Mouse (Mus musculus): ENCODE measurements around the gene Lgr6. TPM values are rescaled to one million over a fixed set of nuclear protein-coding genes. Genes with fewer than 3 reads are reported as not detected.

The Lgr6 gene
- total and polyA plus RNA-seq, 3 experiments: 12.2 to 21.5 (median 14.4) TPM

DNA sequence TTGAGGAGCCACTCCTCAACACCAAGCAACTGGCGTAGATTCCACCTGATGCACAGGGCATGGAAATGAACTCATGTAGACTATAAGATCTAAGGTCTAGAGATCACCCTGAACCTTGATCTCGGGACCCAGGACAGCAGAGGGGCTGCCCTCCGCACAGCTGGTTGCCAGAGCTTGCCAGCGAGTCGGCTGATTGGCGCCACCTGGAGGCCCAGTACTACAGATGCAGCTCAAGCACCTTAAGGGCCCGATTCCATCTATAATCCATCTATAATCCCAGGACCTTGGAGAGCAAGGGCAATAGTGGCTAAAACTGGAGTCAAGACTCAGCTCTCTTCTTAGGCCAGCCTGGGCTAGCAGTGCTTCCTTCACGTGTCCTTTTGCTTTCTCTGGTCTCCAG lies 875 bp upstream of the Lgr6 start:
- TF ChIP-seq POLR2A (IDR thresholded peaks at IDR 0.05; ENCODE audit: insufficient read depth, low read depth, low read length) (no peak), CTCF (IDR thresholded peaks at IDR 0.05) (peak; percentile 90), EP300 (IDR thresholded peaks at IDR 0.05; ENCODE audit: insufficient read depth, low read depth, low read length) (0 out of 2 replicates have a peak, but pooled peaks have one; percentile 35)
- 5% methylated on average over 8 of the region's 8 CpGs for WGBS
- intact Hi-C loops (cut with DNase I): loop anchor here (2.0 to 5.0 kb wide), 2 partner anchors 75 to 134 kb away; no protein-coding TSS in a partner anchor
- H3K9ac ChIP-seq (ENCODE audit: low read depth, low read length): no peak overlapping the region
- DNase-seq: peak; percentile 74 to 78
- no peaks in the 10 kb centered on the region for H3K79me2 ChIP-seq (replicated peaks; ENCODE audit: control insufficient read depth, insufficient read depth, low read length)
- H3K4me1 ChIP-seq (ENCODE audit: control insufficient read depth, insufficient read depth, low read length): peaks cover 1% of the 10 kb centered on the region
- H3K27ac ChIP-seq: no peak overlapping the region
- no peak overlapping the region for H3K4me3 ChIP-seq
- H3K27me3 ChIP-seq (ENCODE audit: control insufficient read depth, insufficient read depth, low read length): no peaks in the 10 kb centered on the region
- H3K36me3 ChIP-seq (ENCODE audit: control insufficient read depth, insufficient read depth, low read length): no peaks in the 10 kb centered on the region

DNA sequence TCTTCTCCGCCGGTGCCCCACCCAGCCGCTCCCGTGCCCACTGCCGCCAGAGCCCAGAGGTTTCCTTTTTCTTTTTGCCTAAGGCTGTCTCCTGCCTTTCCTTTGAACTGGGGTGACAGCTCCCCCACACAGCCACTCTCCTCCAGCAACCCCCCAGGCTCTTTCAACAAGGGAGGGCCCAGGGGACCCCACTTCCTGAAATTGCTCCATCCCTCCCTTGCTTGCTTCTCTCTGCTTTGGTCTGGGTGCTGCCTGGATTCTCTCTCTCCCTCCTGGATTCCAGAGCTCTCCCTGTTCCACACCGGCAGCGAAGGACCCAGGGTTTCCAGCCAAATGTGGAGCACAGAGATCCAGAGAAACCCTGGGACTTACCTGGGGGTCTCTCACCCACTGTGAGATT lies 4.7 kb downstream of the Lgr6 start:
- Histone ChIP-seq H3K27ac (no peak overlapping the region), H3K79me2 (replicated peaks; ENCODE audit: control insufficient read depth, insufficient read depth, low read length) (no peaks in the 10 kb centered on the region), H3K27me3 (ENCODE audit: control insufficient read depth, insufficient read depth, low read length) (no peaks in the 10 kb centered on the region), H3K4me3 (no peak overlapping the region), H3K9ac (ENCODE audit: low read depth, low read length) (no peak overlapping the region), H3K36me3 (ENCODE audit: control insufficient read depth, insufficient read depth, low read length) (no peaks in the 10 kb centered on the region), H3K4me1 (ENCODE audit: control insufficient read depth, insufficient read depth, low read length) (peaks cover 5% of the 10 kb centered on the region; the same call in 1 of the 2 replicates)
- intact Hi-C loops (cut with DNase I): no loop called here
- 54% methylated on average over 7 of the region's 7 CpGs for WGBS
- no peak for DNase-seq
- no peak for TF ChIP-seq EP300 (IDR thresholded peaks at IDR 0.05; ENCODE audit: insufficient read depth, low read depth, low read length)
- TF ChIP-seq POLR2A (IDR thresholded peaks at IDR 0.05; ENCODE audit: insufficient read depth, low read depth, low read length): no peak
- no peak for TF ChIP-seq CTCF (IDR thresholded peaks at IDR 0.05)

DNA sequence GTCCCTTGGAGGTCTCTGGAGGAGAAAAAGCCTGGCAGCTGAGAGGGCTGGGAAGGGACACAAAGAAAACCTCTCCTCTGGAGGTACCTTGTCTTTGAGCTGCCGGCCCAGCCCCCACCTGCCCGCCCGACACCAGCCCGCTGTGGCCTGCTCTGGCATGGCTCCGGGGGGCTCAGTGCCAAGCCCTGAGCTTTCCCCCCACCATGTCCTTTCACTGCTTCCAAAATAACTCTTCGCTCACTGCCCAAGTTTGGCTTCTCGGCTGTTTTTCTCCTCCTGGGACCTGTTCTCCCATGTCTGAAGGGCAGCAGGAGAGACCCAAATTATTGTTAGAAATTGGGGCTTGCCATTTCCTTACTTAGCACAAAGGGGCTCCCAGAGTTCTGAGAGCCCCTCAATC lies 6.6 kb downstream of the Lgr6 start:
- Histone ChIP-seq H3K27me3 (ENCODE audit: control insufficient read depth, insufficient read depth, low read length) (no peaks in the 10 kb centered on the region), H3K27ac (peak overlapping the region; percentile 94), H3K79me2 (replicated peaks; ENCODE audit: control insufficient read depth, insufficient read depth, low read length) (no peaks in the 10 kb centered on the region), H3K4me3 (no peak overlapping the region), H3K36me3 (ENCODE audit: control insufficient read depth, insufficient read depth, low read length) (no peaks in the 10 kb centered on the region), H3K4me1 (ENCODE audit: control insufficient read depth, insufficient read depth, low read length) (peaks cover 8% of the 10 kb centered on the region; the same call in 1 of the 2 replicates), H3K9ac (ENCODE audit: low read depth, low read length) (peak overlapping the region; percentile 58)
- 71% methylated on average over 7 of the region's 7 CpGs for WGBS
- intact Hi-C loops (cut with DNase I): loop anchor here (5.0 kb wide), 1 partner anchor 86 kb away; no protein-coding TSS in a partner anchor
- TF ChIP-seq CTCF (IDR thresholded peaks at IDR 0.05) (no peak), POLR2A (IDR thresholded peaks at IDR 0.05; ENCODE audit: insufficient read depth, low read depth, low read length) (peak; percentile 33; the same call in 1 of the 2 replicates), EP300 (IDR thresholded peaks at IDR 0.05; ENCODE audit: insufficient read depth, low read depth, low read length) (no peak)
- DNase-seq: peak; percentile 77 to 85

DNA sequence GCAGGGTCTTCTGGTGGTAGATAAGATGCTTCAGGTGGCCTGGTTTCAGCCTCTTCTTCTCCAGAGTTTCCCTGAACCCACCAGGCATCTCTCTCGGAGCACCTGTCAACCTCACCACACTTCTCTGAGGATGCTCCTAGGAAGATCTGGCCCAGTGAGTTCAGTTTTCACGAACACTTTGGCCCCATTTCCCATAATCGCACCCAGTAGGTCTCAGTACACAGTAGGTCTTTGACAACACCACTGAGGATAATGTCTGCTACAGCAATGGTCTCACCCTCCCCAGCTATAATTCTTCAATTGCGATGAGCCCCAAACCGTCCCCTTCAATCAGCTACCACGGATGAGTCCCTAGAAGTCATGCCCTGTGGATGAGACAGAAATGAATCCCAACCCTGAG lies 7.6 kb downstream of the Lgr6 start:
- Histone ChIP-seq H3K27me3 (ENCODE audit: control insufficient read depth, insufficient read depth, low read length) (no peaks in the 10 kb centered on the region), H3K36me3 (ENCODE audit: control insufficient read depth, insufficient read depth, low read length) (no peaks in the 10 kb centered on the region), H3K27ac (peak overlapping the region; percentile 94; the same call in 1 of the 2 replicates), H3K9ac (ENCODE audit: low read depth, low read length) (no peak overlapping the region), H3K4me1 (ENCODE audit: control insufficient read depth, insufficient read depth, low read length) (peaks cover 8% of the 10 kb centered on the region; the same call in 1 of the 2 replicates), H3K79me2 (replicated peaks; ENCODE audit: control insufficient read depth, insufficient read depth, low read length) (no peaks in the 10 kb centered on the region), H3K4me3 (no peak overlapping the region)
- no peak for DNase-seq
- intact Hi-C loops (cut with DNase I): loop anchor here (5.0 kb wide), 1 partner anchor 85 kb away; no protein-coding TSS in a partner anchor
- TF ChIP-seq CTCF (IDR thresholded peaks at IDR 0.05): no peak
- no peak for TF ChIP-seq EP300 (IDR thresholded peaks at IDR 0.05; ENCODE audit: insufficient read depth, low read depth, low read length)
- no peak for TF ChIP-seq POLR2A (IDR thresholded peaks at IDR 0.05; ENCODE audit: insufficient read depth, low read depth, low read length)
- 93% methylated on average over 6 of the region's 6 CpGs for WGBS

DNA sequence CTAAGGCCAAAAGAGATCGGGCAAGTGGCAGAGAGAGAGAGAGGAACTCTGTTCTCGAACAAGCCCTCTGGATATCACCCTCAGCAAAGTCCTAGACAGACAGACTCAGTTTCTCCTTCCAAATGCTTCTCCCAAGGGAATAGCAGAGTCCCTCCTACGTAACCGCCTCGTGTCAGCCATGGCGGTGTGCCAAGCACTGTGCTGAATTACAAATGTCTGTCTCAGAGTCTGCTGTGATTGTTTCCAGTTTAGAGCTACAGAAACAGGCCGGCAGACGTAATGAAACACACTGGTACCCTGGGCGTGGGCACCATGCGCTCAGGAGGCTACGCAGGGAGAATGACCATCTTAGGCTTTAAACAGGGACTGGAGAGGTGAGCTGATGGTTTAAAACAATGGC lies 8.8 kb downstream of the Lgr6 start:
- no peak for DNase-seq
- peak overlapping the region; percentile 71 for H3K27ac ChIP-seq
- WGBS: 49% methylated on average over 11 of the region's 11 CpGs
- H3K9ac ChIP-seq (ENCODE audit: low read depth, low read length): no peak overlapping the region
- no peak overlapping the region for H3K4me3 ChIP-seq
- no peaks in the 10 kb centered on the region for H3K27me3 ChIP-seq (ENCODE audit: control insufficient read depth, insufficient read depth, low read length)
- no peaks in the 10 kb centered on the region for H3K36me3 ChIP-seq (ENCODE audit: control insufficient read depth, insufficient read depth, low read length)
- intact Hi-C loops (cut with DNase I): loop anchor here (5.0 kb wide), 1 partner anchor 84 kb away; no protein-coding TSS in a partner anchor
- peaks cover 8% of the 10 kb centered on the region; the same call in 1 of the 2 replicates for H3K4me1 ChIP-seq (ENCODE audit: control insufficient read depth, insufficient read depth, low read length)
- no peak for TF ChIP-seq EP300 (IDR thresholded peaks at IDR 0.05; ENCODE audit: insufficient read depth, low read depth, low read length)
- TF ChIP-seq CTCF (IDR thresholded peaks at IDR 0.05): no peak
- no peak for TF ChIP-seq POLR2A (IDR thresholded peaks at IDR 0.05; ENCODE audit: insufficient read depth, low read depth, low read length)
- H3K79me2 ChIP-seq (replicated peaks; ENCODE audit: control insufficient read depth, insufficient read depth, low read length): no peaks in the 10 kb centered on the region

DNA sequence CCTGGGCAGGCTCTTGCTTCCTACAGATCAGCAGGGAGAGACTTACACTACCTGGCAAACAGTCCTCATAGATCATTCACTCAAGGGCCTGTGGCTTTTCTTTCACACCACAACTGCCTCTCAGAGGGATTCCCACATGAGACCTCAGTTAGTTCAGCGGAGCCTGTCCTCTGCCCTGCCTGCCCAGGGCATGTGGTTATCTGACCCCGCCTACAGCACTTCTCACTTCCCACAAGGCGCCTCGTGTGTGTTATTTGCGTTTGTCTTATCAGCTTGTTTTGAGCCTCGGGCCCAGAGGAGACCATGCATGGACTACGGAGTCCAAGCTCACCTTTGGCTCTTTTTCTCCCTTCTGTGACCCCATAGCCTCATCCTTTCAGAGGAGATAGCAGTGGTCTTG lies 9.9 kb downstream of the Lgr6 start:
- H3K27me3 ChIP-seq (ENCODE audit: control insufficient read depth, insufficient read depth, low read length): no peaks in the 10 kb centered on the region
- WGBS: 15% methylated on average over 7 of the region's 7 CpGs
- TF ChIP-seq POLR2A (IDR thresholded peaks at IDR 0.05; ENCODE audit: insufficient read depth, low read depth, low read length) (peak; percentile 47; the same call in 1 of the 2 replicates), EP300 (IDR thresholded peaks at IDR 0.05; ENCODE audit: insufficient read depth, low read depth, low read length) (peak; percentile 80), CTCF (IDR thresholded peaks at IDR 0.05) (no peak)
- H3K4me1 ChIP-seq (ENCODE audit: control insufficient read depth, insufficient read depth, low read length): peaks cover 8% of the 10 kb centered on the region; the same call in 1 of the 2 replicates
- intact Hi-C loops (cut with DNase I): loop anchor here (5.0 kb wide), 1 partner anchor 83 kb away; no protein-coding TSS in a partner anchor
- no peak overlapping the region for H3K4me3 ChIP-seq
- DNase-seq: peak in 1 of 2 experiments; percentile 64
- no peaks in the 10 kb centered on the region for H3K36me3 ChIP-seq (ENCODE audit: control insufficient read depth, insufficient read depth, low read length)
- peak overlapping the region; percentile 71 for H3K27ac ChIP-seq
- no peak overlapping the region for H3K9ac ChIP-seq (ENCODE audit: low read depth, low read length)
- H3K79me2 ChIP-seq (replicated peaks; ENCODE audit: control insufficient read depth, insufficient read depth, low read length): no peaks in the 10 kb centered on the region
